Mouse (Mus musculus) intestine, postnatal 0 days (tissue): Measurements from ENCODE around the gene Ajap1. TPM values are rescaled to one million over a fixed set of nuclear protein-coding genes. Genes with fewer than 3 reads are reported as not detected.

ENCODE experiments used
- ATAC-seq: fragments of 200-750 bp; cut with Nextera tagmentation; 2 replicates; pipeline ENCODE4 v1.8.0; 2017; ENCODE audit warnings: mild to moderate bottlenecking, moderate TSS enrichment, moderate library complexity
- H3K27ac ChIP-seq: fragments of 300-500 bp; sonication (generic); 2 replicates; pipeline ENCODE4 v1.5.1; 2014; ENCODE audit warnings: mild to moderate bottlenecking, low read depth, low read length, moderate library complexity
- H3K27me3 ChIP-seq: fragments of 300-500 bp; sonication (generic); replicated peaks from 2 replicates; pipeline ENCODE4 v1.6.1; 2014; ENCODE audit warnings: low read length, mixed read lengths; ENCODE audit not compliant: control insufficient read depth, insufficient read depth
- H3K36me3 ChIP-seq: fragments of 300-500 bp; sonication (generic); 2 replicates; pipeline ENCODE4 v1.6.1; 2014; ENCODE audit warnings: mild to moderate bottlenecking, moderate library complexity; ENCODE audit not compliant: control insufficient read depth, insufficient read depth
- H3K4me1 ChIP-seq: fragments of 300-500 bp; sonication (generic); replicated peaks from 2 replicates; pipeline ENCODE4 v1.6.1; 2014; ENCODE audit warnings: antibody characterized with exemption, low read length, mixed read lengths; ENCODE audit not compliant: control insufficient read depth, insufficient read depth
- H3K4me2 ChIP-seq: fragments of 300-500 bp; sonication (generic); replicated peaks from 2 replicates; pipeline ENCODE4 v1.6.1; 2014; ENCODE audit warnings: low read depth, mild to moderate bottlenecking, moderate library complexity
- H3K4me3 ChIP-seq: fragments of 300-500 bp; sonication (generic); 2 replicates; pipeline ENCODE4 v1.5.1; 2014; ENCODE audit warnings: low read depth, low read length
- H3K9ac ChIP-seq: fragments of 300-500 bp; sonication (generic); 2 replicates; pipeline ENCODE4 v1.6.1; 2014; ENCODE audit warnings: mild to moderate bottlenecking, low read depth, low read length
- H3K9me3 ChIP-seq: fragments of 300-500 bp; sonication (generic); 2 replicates; pipeline ENCODE4 v1.6.1; 2016; ENCODE audit warnings: mixed run types; ENCODE audit not compliant: control insufficient read depth
- CTCF ChIP-seq: sonication (generic); IDR thresholded peaks from 2 replicates; pipeline ENCODE4 v1.5.1; 2016; ENCODE audit warnings: low read depth, mild to moderate bottlenecking, control low read depth, antibody characterized with exemption, moderate library complexity
- WGBS: fragments of 180-500 bp; shearing (Covaris S2); extraction: QIAGEN DNeasy Blood & Tissue Kit; methylation state at CpG from one replicate; pipeline ENCODE4 v1.1.7; 2014; 5-methylcytosine and 5-hydroxymethylcytosine counted together
- polyA plus RNA-seq: library from polyadenylated mRNA; unstranded; fragments of >200 nt; fragmentation: Nextera tagmentation; extraction: Ambion mirVana; gene quantifications from 2 replicates; pipeline ENCODE4 v1.2.1, GENCODE M21; 2015

The Ajap1 gene
- polyA plus RNA-seq = 0.29 and 0.86 TPM in 2 replicates

DNA sequence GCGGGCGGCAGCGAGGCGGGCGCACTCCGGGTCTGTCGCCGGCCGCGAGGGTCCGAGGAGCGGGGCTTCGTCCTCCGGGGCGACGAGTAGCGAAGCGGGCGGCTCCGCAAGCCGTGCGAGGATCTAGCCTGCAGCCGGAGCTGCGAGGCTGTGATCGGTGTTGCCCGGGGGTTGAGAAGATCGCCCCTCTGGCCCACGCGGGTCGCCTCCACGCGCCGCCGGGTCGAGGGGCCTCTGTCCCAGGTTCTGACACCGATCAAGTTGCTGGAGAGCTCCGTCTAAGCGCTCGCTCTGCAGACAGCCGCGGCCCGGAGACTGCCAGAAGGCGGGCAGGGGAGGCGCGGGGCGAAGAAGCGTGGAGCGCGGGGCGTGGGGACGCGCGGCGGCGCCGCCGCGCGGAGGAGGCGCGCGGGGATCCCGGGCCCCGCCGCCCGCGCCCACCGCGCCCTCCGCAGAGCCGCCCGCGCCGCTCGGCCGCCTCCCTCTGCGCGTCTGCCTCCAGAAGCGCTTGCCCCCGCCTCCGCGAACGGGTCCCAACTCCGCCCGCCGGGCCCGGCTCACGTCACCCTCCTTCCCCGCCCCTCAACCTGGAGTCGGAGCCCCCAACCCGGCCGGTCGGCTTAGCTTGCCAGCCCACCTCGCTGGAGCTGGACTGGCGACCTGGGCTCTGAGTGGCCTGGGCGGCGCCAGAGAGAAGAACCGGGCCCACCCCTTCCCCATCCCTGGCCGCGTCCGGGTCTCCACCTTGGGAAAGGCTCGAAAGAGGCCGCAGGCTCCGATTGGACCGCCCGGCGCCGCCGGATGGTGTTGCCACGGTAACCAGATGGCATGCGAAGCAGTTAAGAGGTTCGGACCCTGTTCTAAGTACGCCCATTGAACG, at the start of gene Ajap1:
Gene Ajap1, minus strand, starts transcription at position 353 of the 880 bp plus-strand sequence.
- H3K9me3 ChIP-seq = no peaks in the 10 kb centered on the region
- H3K27ac ChIP-seq = no peak within 1 kb of the TSS
- no peaks in the 10 kb centered on the region for H3K36me3 ChIP-seq
- 1% methylated on average over 82 of the region's 114 CpGs for WGBS
- peak within 1 kb of the TSS; percentile 26 for H3K4me3 ChIP-seq
- ATAC-seq = no peak
- H3K4me2 ChIP-seq = peak within 1 kb of the TSS; percentile 55
- no peak for TF ChIP-seq CTCF
- H3K9ac ChIP-seq = no peak within 1 kb of the TSS
- H3K4me1 ChIP-seq = no peaks in the 10 kb centered on the region
- H3K27me3 ChIP-seq = peaks cover 55% of the 10 kb centered on the region

GRCm38 (mm10) chr4:153530536-153530935, 47.9 kb upstream of the Ajap1 start:
- Histone ChIP-seq H3K27ac (no peak overlapping the region), H3K4me1 (no peaks in the 10 kb centered on the region), H3K4me2 (no peak overlapping the region), H3K4me3 (no peak overlapping the region), H3K36me3 (no peaks in the 10 kb centered on the region), H3K9ac (no peak overlapping the region), H3K9me3 (no peaks in the 10 kb centered on the region), H3K27me3 (no peaks in the 10 kb centered on the region)
- no peak for TF ChIP-seq CTCF
- no peak for ATAC-seq
- 59% methylated on average over 14 of the region's 14 CpGs for WGBS

DNA sequence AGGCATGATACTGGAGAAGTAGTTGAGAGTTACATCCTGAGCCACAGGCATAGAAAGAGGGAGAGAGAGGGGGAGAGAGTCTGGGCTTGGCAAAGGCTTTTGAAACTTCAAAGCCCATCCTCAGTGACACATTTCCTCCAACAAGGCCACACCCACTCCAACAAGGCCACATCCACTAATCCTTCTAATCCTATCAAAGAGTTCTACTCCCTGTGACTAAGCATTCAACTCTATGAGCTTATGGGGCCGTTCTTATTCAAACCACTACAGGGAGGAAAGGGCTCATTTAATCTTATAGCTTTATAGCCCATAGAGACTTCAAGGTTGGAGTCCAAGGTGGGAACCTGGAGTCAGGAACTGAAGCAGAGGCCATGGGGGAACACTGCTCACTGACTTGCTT, 39.0 kb upstream of the Ajap1 start:
- Histone ChIP-seq H3K9ac (no peak overlapping the region), H3K27ac (no peak overlapping the region), H3K4me2 (no peak overlapping the region), H3K4me1 (no peaks in the 10 kb centered on the region), H3K36me3 (no peaks in the 10 kb centered on the region), H3K4me3 (no peak overlapping the region), H3K9me3 (no peaks in the 10 kb centered on the region), H3K27me3 (no peaks in the 10 kb centered on the region)
- TF ChIP-seq CTCF = no peak
- no peak for ATAC-seq
- 76% methylated on average over 1 of the region's 1 CpGs for WGBS

DNA sequence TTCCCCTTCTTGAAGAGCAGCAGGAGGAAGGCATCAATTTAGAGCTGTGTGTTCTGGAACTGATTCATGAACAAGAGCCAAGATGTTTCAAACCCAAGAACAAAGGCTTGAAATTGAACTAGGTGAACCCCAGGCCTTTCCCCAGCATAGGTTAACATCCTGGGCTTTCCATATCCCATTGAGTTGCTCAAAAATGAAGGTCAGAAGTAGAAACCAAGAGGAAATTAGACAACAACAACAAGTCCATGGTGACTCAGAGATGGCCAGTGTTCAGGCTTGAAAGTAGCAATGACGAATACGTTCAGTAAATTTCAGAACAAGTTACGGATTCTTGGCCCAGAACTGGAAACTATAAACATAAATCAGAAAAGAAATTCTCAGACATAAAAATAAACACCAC, 37.3 kb upstream of the Ajap1 start:
- WGBS = 70% methylated on average over 3 of the region's 3 CpGs

DNA sequence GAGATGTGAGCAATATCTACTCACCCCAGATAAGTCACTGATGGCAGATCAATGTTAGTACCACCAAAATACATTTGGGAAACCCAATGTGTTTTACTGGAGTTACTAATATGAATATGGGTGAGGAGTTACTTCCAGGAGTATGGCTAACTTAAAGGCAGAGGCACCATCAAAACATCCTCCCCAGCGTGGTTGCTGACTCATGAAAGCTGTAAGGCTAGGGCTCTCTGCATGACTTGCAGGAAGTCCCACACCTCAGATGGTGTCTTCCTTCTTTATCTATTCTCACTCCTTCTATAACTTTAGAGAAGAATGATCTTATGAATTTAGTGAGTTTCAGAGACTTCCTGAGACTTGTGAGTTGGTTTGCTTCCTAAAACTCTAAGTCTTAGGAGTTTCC, 36.7 kb upstream of the Ajap1 start:
- Histone ChIP-seq H3K4me3 (no peak overlapping the region), H3K27me3 (no peaks in the 10 kb centered on the region), H3K27ac (no peak overlapping the region), H3K9ac (no peak overlapping the region), H3K4me2 (no peak overlapping the region), H3K36me3 (no peaks in the 10 kb centered on the region), H3K4me1 (no peaks in the 10 kb centered on the region), H3K9me3 (no peaks in the 10 kb centered on the region)
- no peak for ATAC-seq
- no peak for TF ChIP-seq CTCF
- 74% methylated on average over 1 of the region's 1 CpGs for WGBS

More for the DNA sequence above, 37.3 kb upstream of the Ajap1 start:
- no peak overlapping the region for H3K9ac ChIP-seq
- ATAC-seq = no peak
- H3K4me2 ChIP-seq = no peak overlapping the region
- H3K4me1 ChIP-seq = no peaks in the 10 kb centered on the region
- no peaks in the 10 kb centered on the region for H3K36me3 ChIP-seq
- no peak overlapping the region for H3K27ac ChIP-seq
- TF ChIP-seq CTCF = no peak
- H3K4me3 ChIP-seq = no peak overlapping the region
- H3K9me3 ChIP-seq = no peaks in the 10 kb centered on the region
- no peaks in the 10 kb centered on the region for H3K27me3 ChIP-seq

GRCm38 (mm10) chr4:153515786-153516185, 33.2 kb upstream of the Ajap1 start:
- WGBS = 72% methylated on average over 10 of the region's 10 CpGs
- no peak overlapping the region for H3K27ac ChIP-seq
- no peaks in the 10 kb centered on the region for H3K9me3 ChIP-seq
- no peak for TF ChIP-seq CTCF
- H3K36me3 ChIP-seq = no peaks in the 10 kb centered on the region
- no peak overlapping the region for H3K4me2 ChIP-seq
- ATAC-seq = no peak
- H3K4me3 ChIP-seq = no peak overlapping the region
- no peaks in the 10 kb centered on the region for H3K4me1 ChIP-seq
- H3K9ac ChIP-seq = no peak overlapping the region
- H3K27me3 ChIP-seq = no peaks in the 10 kb centered on the region
